Mouse (Mus musculus) megakaryocyte-erythroid progenitor cell, adult 5 weeks (primary cell): Measurements from ENCODE around the gene Cfap74. TPM values are rescaled to one million over a fixed set of nuclear protein-coding genes. Genes with fewer than 3 reads are reported as not detected.

Source experiments
- polyA plus RNA-seq: library from polyadenylated mRNA; stranded (reverse); fragments of >175 nt; gene quantifications from 2 replicates; pipeline ENCODE4 v1.2.3, GENCODE M21; 2012

Gene Cfap74
- polyA plus RNA-seq = not detected in 2 replicates

DNA sequence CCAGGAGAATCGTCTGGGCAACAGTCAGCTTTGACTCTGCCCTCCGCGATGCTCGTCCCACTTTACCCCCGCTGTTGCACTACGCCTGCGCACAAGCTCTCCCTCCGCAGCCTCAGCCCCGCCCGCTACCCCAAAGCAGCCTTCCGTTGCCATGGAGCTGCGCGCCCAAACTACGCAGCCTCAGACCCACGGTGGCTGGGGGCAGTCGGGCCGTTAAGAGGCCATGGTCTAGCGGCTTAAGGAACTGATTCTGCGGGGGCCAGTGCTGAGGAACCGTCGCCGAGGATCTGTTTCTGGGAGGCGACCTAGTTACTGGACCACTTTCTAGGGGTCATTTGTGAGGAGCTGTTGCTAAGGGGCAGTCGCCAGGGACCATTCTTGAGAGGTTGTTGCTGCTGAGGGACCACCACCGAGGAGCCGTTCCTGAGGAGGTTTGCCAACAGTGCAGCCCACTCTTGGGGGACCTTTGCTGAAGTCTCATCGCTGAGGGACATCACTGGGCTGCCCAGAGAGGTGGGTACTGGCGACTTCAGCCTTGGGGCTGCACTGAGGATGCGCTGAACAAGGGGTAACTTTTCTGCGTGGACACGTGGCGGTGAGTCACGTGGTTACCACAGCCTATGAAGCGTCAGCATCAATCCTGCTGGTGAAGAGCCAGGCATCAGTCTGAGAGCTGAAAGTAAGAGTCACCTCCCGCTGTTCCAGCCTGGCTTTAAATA is at the start of gene Cfap74:
Gene Cfap74, plus strand, starts transcription at position 133 of the 719 bp plus-strand sequence.

DNA sequence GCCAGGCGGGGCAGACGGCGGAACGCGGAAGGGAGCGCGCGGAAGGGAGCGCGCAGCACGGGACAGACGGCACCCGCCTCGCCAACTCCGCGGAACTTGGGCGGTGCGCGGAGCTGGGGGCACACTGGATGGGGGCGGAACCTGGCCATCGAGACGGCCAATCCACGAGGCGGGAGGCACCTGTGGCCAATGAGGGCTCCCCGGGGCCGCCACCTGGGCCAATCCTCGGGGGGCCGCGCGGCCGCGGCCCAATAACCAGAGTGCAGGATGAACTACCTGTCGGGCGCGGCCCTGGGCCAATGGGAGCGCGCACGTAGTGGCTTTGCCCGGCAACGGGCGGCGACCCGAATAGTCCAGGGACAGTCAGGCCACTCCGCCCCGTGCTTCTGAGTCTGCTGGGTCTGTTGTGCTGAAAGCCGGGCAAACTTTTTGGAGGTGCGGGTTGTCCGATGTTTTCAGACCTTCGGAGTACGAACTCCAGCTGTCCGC is 47.6 kb upstream of the Cfap74 start, which contains the start of gene Prkcz:
Gene Prkcz, minus strand, starts transcription at position 59 of the 489 bp plus-strand sequence.

DNA sequence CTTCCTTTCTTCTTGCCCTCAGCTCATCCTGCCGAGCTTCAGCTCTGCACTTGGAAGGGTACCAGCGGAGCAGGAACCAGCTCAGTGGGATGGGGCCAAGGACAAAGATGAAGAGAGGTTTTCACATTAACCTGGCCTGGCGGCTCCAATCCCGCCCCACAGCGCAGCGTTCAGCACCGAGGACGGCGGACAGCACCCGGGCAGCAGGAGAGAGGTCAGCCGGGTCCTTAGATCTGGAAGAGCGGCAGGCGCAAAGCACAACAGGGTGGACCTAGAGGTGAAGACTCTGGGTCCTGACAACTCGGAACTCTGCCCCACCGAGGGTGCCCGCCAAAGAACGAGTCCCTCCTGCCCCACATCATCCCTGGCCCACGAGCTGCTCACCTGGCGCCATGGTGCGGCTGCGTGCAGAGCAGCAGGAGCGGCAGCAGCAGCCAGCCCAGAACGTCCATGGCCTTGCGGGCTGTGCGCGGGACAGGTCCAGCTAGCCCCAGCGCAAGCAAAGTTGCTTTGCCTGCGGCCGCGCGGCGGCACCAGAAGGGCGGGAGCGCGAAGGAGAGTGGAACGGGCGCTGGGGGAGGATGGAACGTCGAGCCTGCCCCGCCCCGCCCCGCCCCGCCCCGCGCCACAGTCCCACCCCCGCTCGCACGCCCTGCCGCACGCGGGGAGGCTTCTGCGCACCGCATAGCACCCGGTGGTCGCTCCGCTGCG is 11.3 kb upstream of the Cfap74 start, which contains the start of gene Gabrd:
Gene Gabrd, minus strand, starts transcription at position 602 of the 711 bp plus-strand sequence.

DNA sequence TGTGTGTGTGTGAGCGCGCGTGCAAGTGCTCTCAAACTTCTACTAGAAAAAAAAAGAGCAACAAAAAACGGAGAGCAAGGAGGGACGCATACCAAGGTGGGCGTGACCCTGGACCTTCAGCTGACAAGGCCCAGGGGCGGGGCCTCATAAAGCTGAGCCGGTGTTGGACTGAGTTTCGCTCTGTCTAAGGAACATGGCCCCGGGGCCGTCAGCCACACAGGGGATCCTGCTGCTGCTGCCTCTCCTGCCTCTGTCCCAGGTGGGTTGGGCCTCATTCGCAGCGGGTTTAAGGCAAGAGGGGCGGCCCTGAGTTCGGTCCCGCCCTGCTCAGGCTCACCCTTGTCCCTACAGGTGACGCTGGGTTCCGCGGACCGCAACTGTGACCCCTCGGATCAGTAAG is 60.0 kb downstream of the Cfap74 start, which contains the start of gene Tmem52:
Gene Tmem52, plus strand, starts transcription at position 163 of the 400 bp plus-strand sequence.

DNA sequence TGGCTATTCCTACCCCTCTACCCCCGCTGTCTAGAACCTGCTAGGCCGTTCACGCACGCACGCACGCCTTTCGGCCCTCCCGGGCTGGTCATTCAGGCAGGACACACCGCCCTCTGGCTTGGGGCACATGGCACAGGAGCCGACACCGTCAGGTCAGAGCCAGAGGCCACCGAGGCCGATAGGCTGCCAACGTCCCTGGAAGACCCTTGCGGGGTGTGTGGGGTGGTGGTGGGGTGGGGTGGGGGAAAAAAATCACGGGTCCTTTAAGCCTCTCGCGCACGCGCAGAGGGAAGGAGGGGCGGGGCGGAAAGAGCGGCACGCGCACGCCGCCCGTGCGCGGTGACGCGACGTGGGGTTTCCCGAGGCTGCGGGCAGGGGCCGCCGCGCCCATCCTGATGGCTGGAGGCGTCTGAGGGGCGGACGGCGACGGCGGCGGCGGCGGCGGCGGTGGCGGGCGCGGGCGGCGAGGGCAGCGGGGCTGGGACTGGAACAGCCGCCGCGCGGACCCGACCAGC is 82.1 kb downstream of the Cfap74 start, which contains the start of gene Gnb1:
Gene Gnb1, plus strand, starts transcription at position 372 of the 515 bp plus-strand sequence.

Other genes with a start within 250 kb of the Cfap74 start
- gene Ski, start 186.6 kb upstream of the Cfap74 start, polyA plus RNA-seq = 27.5 and 32.2 TPM in 2 replicates
- gene Faap20, start 159.4 kb upstream of the Cfap74 start, polyA plus RNA-seq = 60.6 and 64.1 TPM in 2 replicates
- gene Prkcz, start 47.8 kb upstream of the Cfap74 start, polyA plus RNA-seq = 0.13 TPM in 1 of 2 replicates, not detected in the other
- gene Gabrd, start 11.1 kb upstream of the Cfap74 start, polyA plus RNA-seq = not detected in 2 replicates
- gene Tmem52, start 59.9 kb downstream of the Cfap74 start, polyA plus RNA-seq = 0.37 TPM in 1 of 2 replicates, not detected in the other
- 39.3 and 43.9 TPM in 2 replicates for gene Gnb1, start 82.2 kb downstream of the Cfap74 start, polyA plus RNA-seq
- gene Nadk, start 153.2 kb downstream of the Cfap74 start, polyA plus RNA-seq = 86.0 and 90.5 TPM in 2 replicates
- 1.4 and 1.5 TPM in 2 replicates for gene Slc35e2, start 192.2 kb downstream of the Cfap74 start, polyA plus RNA-seq
- 99.3 and 148 TPM in 2 replicates for gene Cdk11b, start 215.7 kb downstream of the Cfap74 start, polyA plus RNA-seq
- not detected in 2 replicates for gene Gm10563, start 236.2 kb downstream of the Cfap74 start, polyA plus RNA-seq
- 1.5 TPM in 2 replicates for gene Mmp23, start 244.2 kb downstream of the Cfap74 start, polyA plus RNA-seq